In genomic region chr19:20794999-20795398, GRCm38 (mm10) we compare ENCODE assay signal across 26 mouse cellular contexts.
A peak's percentile ranks its signal among the peaks of the same experiment; 100 is the strongest.
DNase-seq lines count a peak whose midpoint lies in the region; ATAC-seq lines count a peak whose summit lies in the region.
"Had no signal": no experiment of that assay in that cellular context is flagged by ENCODE, and none has a peak within 500 bp of the region (broad histone marks: within the 10 kb centered on the region; RNA-seq: fewer than 3 reads in every experiment).

No protein-coding gene starts in this region.

- no peak overlapping the region for H3K4me3 ChIP-seq in hindbrain, embryonic 12.5 days
- no peak overlapping the region for H3K4me3 ChIP-seq in hindbrain, embryonic 10.5 days
- H3K4me3 ChIP-seq in midbrain, embryonic 13.5 days (replicated peaks) = no peak overlapping the region
- H3K4me3 ChIP-seq in midbrain, embryonic 16.5 days (ENCODE audit: low read depth, low read length) = no peak overlapping the region
- H3K4me3 ChIP-seq: embryonic facial prominence, embryonic 12.5 days; intestine, embryonic 15.5 days; layer of hippocampus, adult 2 months; left cerebral cortex, adult 2 months; limb, embryonic 12.5 days; liver, embryonic 15.5 days had no signal

- H3K9me3 ChIP-seq in hindbrain, embryonic 12.5 days (replicated peaks) = no peaks in the 10 kb centered on the region
- H3K9me3 ChIP-seq in hindbrain, embryonic 10.5 days = no peaks in the 10 kb centered on the region
- no peaks in the 10 kb centered on the region for H3K9me3 ChIP-seq in midbrain, embryonic 13.5 days
- no peaks in the 10 kb centered on the region for H3K9me3 ChIP-seq in midbrain, embryonic 16.5 days (replicated peaks; ENCODE audit: control insufficient read depth, low read length, poor library complexity, severe bottlenecking)
- H3K9me3 ChIP-seq: embryonic facial prominence, embryonic 12.5 days; intestine, embryonic 15.5 days; limb, embryonic 12.5 days; liver, embryonic 15.5 days had no signal

- peak overlapping the region; percentile 52; the same call in 1 of the 2 replicates for H3K27ac ChIP-seq in hindbrain, embryonic 12.5 days
- H3K27ac ChIP-seq in hindbrain, embryonic 10.5 days = no peak overlapping the region
- 0 out of 2 replicates have a peak overlapping the region, but pooled peaks have one; percentile 16 for H3K27ac ChIP-seq in midbrain, embryonic 13.5 days
- no peak overlapping the region for H3K27ac ChIP-seq in midbrain, embryonic 16.5 days (ENCODE audit: low read length)
- H3K27ac ChIP-seq: embryonic facial prominence, embryonic 12.5 days; intestine, embryonic 15.5 days; layer of hippocampus, adult 2 months; left cerebral cortex, adult 2 months; limb, embryonic 12.5 days; liver, embryonic 15.5 days had no signal

- no peaks in the 10 kb centered on the region for H3K36me3 ChIP-seq in hindbrain, embryonic 12.5 days
- no peaks in the 10 kb centered on the region for H3K36me3 ChIP-seq in hindbrain, embryonic 10.5 days
- H3K36me3 ChIP-seq in midbrain, embryonic 13.5 days = no peaks in the 10 kb centered on the region
- no peaks in the 10 kb centered on the region for H3K36me3 ChIP-seq in midbrain, embryonic 16.5 days (ENCODE audit: control insufficient read depth, insufficient read depth, low read length)
- H3K36me3 ChIP-seq: embryonic facial prominence, embryonic 12.5 days; intestine, embryonic 15.5 days; limb, embryonic 12.5 days; liver, embryonic 15.5 days had no signal

- H3K4me2 ChIP-seq in hindbrain, embryonic 12.5 days (replicated peaks) = no peak overlapping the region
- no peak overlapping the region for H3K4me2 ChIP-seq in midbrain, embryonic 13.5 days (replicated peaks)
- H3K4me2 ChIP-seq in midbrain, embryonic 16.5 days (ENCODE audit: low read length) = no peak overlapping the region
- H3K4me2 ChIP-seq: embryonic facial prominence, embryonic 12.5 days; intestine, embryonic 15.5 days; limb, embryonic 12.5 days; liver, embryonic 15.5 days; lung, embryonic 14.5 days had no signal

- WGBS in hindbrain, embryonic 12.5 days = 75% methylated on average over 3 of the region's 3 CpGs
- 85% methylated on average over 3 of the region's 3 CpGs for WGBS in hindbrain, embryonic 10.5 days
- whole genome bisulfite sequencing in midbrain, embryonic 13.5 days = 79% methylated on average over 3 of the region's 3 CpGs
- 77% methylated on average over 3 of the region's 3 CpGs for WGBS in midbrain, embryonic 16.5 days

- intact Hi-C loops in gastrocnemius, postnatal 14 days (cut with DNase I; ENCODE audit: low total_unique reads) = loop anchor here (10.0 kb wide), 1 partner anchor 770 kb away; no protein-coding TSS in a partner anchor

- no peak for DNase-seq in hindbrain, embryonic 10.5 days (ENCODE audit: low spot score)
- peak; percentile 4 for DNase-seq in mesoderm, embryonic 11.5 days (ENCODE audit: low read depth, low spot score)
- DNase-seq in spleen, adult 12 weeks (ENCODE audit: low spot score) = no peak
- no peak for DNase-seq in gastrocnemius, postnatal 14 days
- DNase-seq: adrenal gland, postnatal 14 days; cerebellum, adult 11-12 months; cerebellum, adult 9-11 months; embryo, embryonic 11 days; gastrocnemius, postnatal 10 days; kidney, adult 2 months; kidney, postnatal 36 days; lung, embryonic 14.5 days; lung, postnatal 14 days; right cerebral cortex, postnatal 25 days; spleen, adult 18-20 months; thymus, postnatal 25 days had no signal

- ATAC-seq in hindbrain, embryonic 12.5 days (ENCODE audit: low FRiP score) = 0 out of 2 replicates have a peak, but pooled peaks have one; percentile 26
- ATAC-seq in midbrain, embryonic 13.5 days = peak; percentile 43; the same call in 1 of the 2 replicates
- no peak for ATAC-seq in midbrain, embryonic 16.5 days
- ATAC-seq: hindbrain, embryonic 16.5 days; intestine, embryonic 15.5 days had no signal

- H3K4me1 ChIP-seq in hindbrain, embryonic 12.5 days = no peaks in the 10 kb centered on the region
- H3K4me1 ChIP-seq in hindbrain, embryonic 10.5 days (replicated peaks) = no peaks in the 10 kb centered on the region
- H3K4me1 ChIP-seq in midbrain, embryonic 13.5 days (replicated peaks) = 0 out of 2 replicates have a peak, but pooled peaks cover 2% of the 10 kb centered on the region
- H3K4me1 ChIP-seq in midbrain, embryonic 16.5 days (ENCODE audit: control insufficient read depth, insufficient read depth, low read length) = no peaks in the 10 kb centered on the region
- H3K4me1 ChIP-seq: embryonic facial prominence, embryonic 12.5 days; intestine, embryonic 15.5 days; limb, embryonic 12.5 days; liver, embryonic 15.5 days had no signal

- no peaks in the 10 kb centered on the region for H3K27me3 ChIP-seq in hindbrain, embryonic 12.5 days
- no peaks in the 10 kb centered on the region for H3K27me3 ChIP-seq in hindbrain, embryonic 10.5 days (ENCODE audit: insufficient read depth, poor library complexity, severe bottlenecking)
- H3K27me3 ChIP-seq in midbrain, embryonic 13.5 days = no peaks in the 10 kb centered on the region
- H3K27me3 ChIP-seq in midbrain, embryonic 16.5 days (ENCODE audit: control insufficient read depth, insufficient read depth, low read depth, low read length) = no peaks in the 10 kb centered on the region
- H3K27me3 ChIP-seq: embryonic facial prominence, embryonic 12.5 days; intestine, embryonic 15.5 days; limb, embryonic 12.5 days; liver, embryonic 15.5 days had no signal

- H3K9ac ChIP-seq in hindbrain, embryonic 12.5 days = no peak overlapping the region
- no peak overlapping the region for H3K9ac ChIP-seq in midbrain, embryonic 13.5 days (replicated peaks)
- no peak overlapping the region for H3K9ac ChIP-seq in midbrain, embryonic 16.5 days (ENCODE audit: low read depth, low read length)
- H3K9ac ChIP-seq: embryonic facial prominence, embryonic 12.5 days; intestine, embryonic 15.5 days; limb, embryonic 12.5 days; liver, embryonic 15.5 days; lung, embryonic 14.5 days had no signal

Comparison
In these comparisons a context has a peak if more than half of its experiments do, and no peak if none do; other contexts are left out.
1. H3K27ac ChIP-seq: peak in hindbrain, embryonic 12.5 days (single experiment) and midbrain, embryonic 13.5 days (single experiment); none in hindbrain, embryonic 10.5 days (single experiment) and midbrain, embryonic 16.5 days (single experiment).